ENCODE assay signal across 13 mouse cellular contexts in the genomic region with DNA sequence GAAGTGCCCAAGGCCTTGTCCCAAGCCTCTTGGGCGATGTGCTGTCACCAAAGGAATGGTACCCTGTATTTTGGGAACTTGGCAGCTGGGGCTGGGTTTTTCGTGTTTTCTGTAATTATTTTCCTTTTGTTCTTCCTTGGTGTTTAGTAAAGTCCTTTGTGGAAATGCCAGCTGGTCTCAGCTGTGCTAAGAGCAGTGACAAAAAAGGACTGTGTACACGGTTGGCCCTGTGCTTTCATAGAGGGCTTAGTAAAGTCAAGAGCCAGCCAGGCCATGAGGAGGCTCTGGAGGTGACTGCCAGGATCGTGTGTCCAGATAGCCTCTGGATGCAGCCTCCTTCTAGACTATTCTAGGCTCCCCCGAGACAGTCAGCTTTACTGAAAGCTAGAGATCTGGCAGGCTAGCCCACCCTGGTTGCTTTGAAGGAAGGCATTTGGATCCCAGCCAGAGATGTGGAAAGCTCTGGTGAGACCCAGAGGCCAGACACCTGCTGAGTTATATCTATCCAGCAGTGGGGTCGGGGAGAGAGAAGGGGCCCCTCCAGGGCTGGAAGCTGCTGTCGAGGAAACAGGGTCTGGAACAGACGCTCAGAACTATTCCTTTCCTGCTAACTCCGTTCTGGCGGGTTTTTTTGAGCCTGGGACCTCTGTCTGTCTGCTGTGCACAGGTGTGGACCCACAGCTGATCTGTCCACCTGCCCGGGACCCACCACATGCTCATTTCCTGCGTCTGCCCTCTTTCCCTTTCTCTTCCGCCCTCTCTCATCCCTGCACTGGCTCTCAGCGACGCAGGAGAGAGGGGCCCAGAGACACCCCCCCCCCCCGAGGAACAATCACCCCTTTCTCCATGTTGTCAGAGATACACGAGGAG. TPM values are rescaled to one million over a fixed set of nuclear protein-coding genes. Genes with fewer than 3 reads are reported as not detected.
DNase-seq lines count a peak whose midpoint lies in the region; ATAC-seq and TF ChIP-seq lines count a peak whose summit lies in the region.
"Had no signal": no experiment of that assay in that cellular context is flagged by ENCODE, and none has a peak within 500 bp of the region (broad histone marks: within the 10 kb centered on the region; RNA-seq: fewer than 3 reads in every experiment).

No protein-coding gene starts in this region.

- WGBS in kidney, postnatal 0 days = 29% methylated on average over 14 of the region's 17 CpGs
- 22% methylated on average over 14 of the region's 17 CpGs for WGBS in embryonic facial prominence, embryonic 14.5 days
- WGBS in hindbrain, embryonic 10.5 days = 27% methylated on average over 16 of the region's 17 CpGs
- 23% methylated on average over 15 of the region's 17 CpGs for WGBS in midbrain, embryonic 15.5 days

- H3K4me1 ChIP-seq in kidney, postnatal 0 days (replicated peaks; ENCODE audit: insufficient read depth, low read length) = peaks cover 21% of the 10 kb centered on the region
- peaks cover 39% of the 10 kb centered on the region for H3K4me1 ChIP-seq in embryonic facial prominence, embryonic 14.5 days (ENCODE audit: control insufficient read depth, insufficient read depth, low read length)
- H3K4me1 ChIP-seq in hindbrain, embryonic 10.5 days (replicated peaks) = peaks cover 54% of the 10 kb centered on the region
- H3K4me1 ChIP-seq in midbrain, embryonic 15.5 days = peaks cover 22% of the 10 kb centered on the region

- H3K9ac ChIP-seq in kidney, postnatal 0 days (ENCODE audit: low read depth, low read length) = no peak overlapping the region
- H3K9ac ChIP-seq in embryonic facial prominence, embryonic 14.5 days (ENCODE audit: low read depth, low read length) = no peak overlapping the region
- peak overlapping the region; percentile 20; the same call in 1 of the 2 replicates for H3K9ac ChIP-seq in midbrain, embryonic 15.5 days

- no peak overlapping the region for H3K4me3 ChIP-seq in kidney, postnatal 0 days (replicated peaks; ENCODE audit: low read depth, low read length)
- no peak overlapping the region for H3K4me3 ChIP-seq in embryonic facial prominence, embryonic 14.5 days (ENCODE audit: low read depth, low read length)
- peak overlapping the region; percentile 28 for H3K4me3 ChIP-seq in hindbrain, embryonic 10.5 days
- H3K4me3 ChIP-seq in midbrain, embryonic 15.5 days = no peak overlapping the region

- no peaks in the 10 kb centered on the region for H3K36me3 ChIP-seq in kidney, postnatal 0 days (ENCODE audit: insufficient read depth, low read length)
- H3K36me3 ChIP-seq in embryonic facial prominence, embryonic 14.5 days (ENCODE audit: control insufficient read depth, insufficient read depth, low read length) = no peaks in the 10 kb centered on the region
- H3K36me3 ChIP-seq in hindbrain, embryonic 10.5 days = no peaks in the 10 kb centered on the region
- H3K36me3 ChIP-seq in midbrain, embryonic 15.5 days (replicated peaks) = no peaks in the 10 kb centered on the region
- H3K36me3 ChIP-seq: G1E had no signal

- no peak overlapping the region for H3K27ac ChIP-seq in kidney, postnatal 0 days
- no peak overlapping the region; the same call in 1 of the 2 replicates for H3K27ac ChIP-seq in embryonic facial prominence, embryonic 14.5 days (replicated peaks; ENCODE audit: low read depth, low read length)
- H3K27ac ChIP-seq in hindbrain, embryonic 10.5 days = peak overlapping the region; percentile 46
- H3K27ac ChIP-seq in midbrain, embryonic 15.5 days = no peak overlapping the region

- 0 out of 2 replicates have a peak overlapping the region, but pooled peaks have one; percentile 1 for H3K4me2 ChIP-seq in kidney, postnatal 0 days (ENCODE audit: low read length)
- peak overlapping the region; percentile 26 for H3K4me2 ChIP-seq in embryonic facial prominence, embryonic 14.5 days (ENCODE audit: low read depth, low read length)
- peak overlapping the region; percentile 22 for H3K4me2 ChIP-seq in midbrain, embryonic 15.5 days
- H3K4me2 ChIP-seq: liver, embryonic 11.5 days had no signal

- ATAC-seq in kidney, postnatal 0 days (replicated peaks; ENCODE audit: low FRiP score, low read depth) = no peak
- ATAC-seq in embryonic facial prominence, embryonic 14.5 days (ENCODE audit: low read depth) = peak; percentile 68
- no peak for ATAC-seq in midbrain, embryonic 15.5 days (replicated peaks)

- H3K27me3 ChIP-seq in kidney, postnatal 0 days (ENCODE audit: insufficient read depth, low read length) = no peaks in the 10 kb centered on the region; the same call in 1 of the 2 replicates
- H3K27me3 ChIP-seq in embryonic facial prominence, embryonic 14.5 days (replicated peaks; ENCODE audit: control insufficient read depth, insufficient read depth, low read length) = peaks cover 3% of the 10 kb centered on the region; the same call in 1 of the 2 replicates
- peaks cover 70% of the 10 kb centered on the region for H3K27me3 ChIP-seq in hindbrain, embryonic 10.5 days (ENCODE audit: insufficient read depth, poor library complexity, severe bottlenecking)
- H3K27me3 ChIP-seq in midbrain, embryonic 15.5 days (replicated peaks) = peaks cover 13% of the 10 kb centered on the region; the same call in 1 of the 2 replicates

- no peaks in the 10 kb centered on the region for H3K9me3 ChIP-seq in kidney, postnatal 0 days (replicated peaks; ENCODE audit: low read length)
- no peaks in the 10 kb centered on the region for H3K9me3 ChIP-seq in embryonic facial prominence, embryonic 14.5 days (ENCODE audit: control insufficient read depth, low read length)
- no peaks in the 10 kb centered on the region for H3K9me3 ChIP-seq in hindbrain, embryonic 10.5 days
- H3K9me3 ChIP-seq in midbrain, embryonic 15.5 days = no peaks in the 10 kb centered on the region
- H3K9me3 ChIP-seq: G1E had no signal

- no peak for DNase-seq in kidney, postnatal 0 days (ENCODE audit: low spot score)
- no peak for DNase-seq in kidney, adult 8-10 months
- DNase-seq in embryonic facial prominence, embryonic 14.5 days (ENCODE audit: low spot score) = peak; percentile 87
- no peak for DNase-seq in hindbrain, embryonic 10.5 days (ENCODE audit: low spot score)
- no peak for DNase-seq in frontal cortex, postnatal 10 days (ENCODE audit: low spot score in 2 of 2)
- no peak for DNase-seq in kidney, adult 18-20 months
- DNase-seq: adrenal gland, postnatal 14 days; cerebellum, postnatal 14 days; gastrocnemius, postnatal 10 days; right cerebral cortex, postnatal 4 days had no signal

- TF ChIP-seq CTCF in kidney, postnatal 0 days (IDR thresholded peaks at IDR 0.05; ENCODE audit: low read depth) = no peak

RNA-seq across cellular contexts. Expression of a gene that starts 4.1 kb away (rescaled TPM):
- polyA plus RNA-seq in kidney, postnatal 0 days (2015; fragmentation: Nextera tagmentation; extraction: Ambion mirVana) = 5.6 and 6.1 TPM in 2 replicates
- polyA plus RNA-seq in embryonic facial prominence, embryonic 14.5 days (2014; fragmentation: Nextera tagmentation; extraction: Ambion mirVana) = 18.0 and 20.2 TPM in 2 replicates
- polyA plus RNA-seq in hindbrain, embryonic 10.5 days (2016; fragmentation: Nextera tagmentation; extraction: Ambion mirVana) = 5.8 and 8.0 TPM in 2 replicates
- polyA plus RNA-seq in midbrain, embryonic 15.5 days (2015; fragmentation: Nextera tagmentation; extraction: Ambion mirVana) = 7.2 and 8.7 TPM in 2 replicates
- polyA plus RNA-seq: G1E had no signal

RNA-seq across cellular contexts. Expression of a gene that starts 30.6 kb away (rescaled TPM):
- 0.87 and 1.1 TPM in 2 replicates for polyA plus RNA-seq in kidney, postnatal 0 days (2015; fragmentation: Nextera tagmentation; extraction: Ambion mirVana)
- polyA plus RNA-seq in embryonic facial prominence, embryonic 14.5 days (2014; fragmentation: Nextera tagmentation; extraction: Ambion mirVana) = 1.5 and 1.8 TPM in 2 replicates
- 3.7 and 3.8 TPM in 2 replicates for polyA plus RNA-seq in hindbrain, embryonic 10.5 days (2016; fragmentation: Nextera tagmentation; extraction: Ambion mirVana)
- 37.3 and 38.2 TPM in 2 replicates for polyA plus RNA-seq in midbrain, embryonic 15.5 days (2015; fragmentation: Nextera tagmentation; extraction: Ambion mirVana)

RNA-seq across cellular contexts. Expression of a gene that starts 37.6 kb away (rescaled TPM):
- polyA plus RNA-seq in kidney, postnatal 0 days (2015; fragmentation: Nextera tagmentation; extraction: Ambion mirVana) = 76.0 and 82.0 TPM in 2 replicates
- 74.5 and 91.6 TPM in 2 replicates for polyA plus RNA-seq in embryonic facial prominence, embryonic 14.5 days (2014; fragmentation: Nextera tagmentation; extraction: Ambion mirVana)
- 126 and 131 TPM in 2 replicates for polyA plus RNA-seq in hindbrain, embryonic 10.5 days (2016; fragmentation: Nextera tagmentation; extraction: Ambion mirVana)
- 78.2 and 88.8 TPM in 2 replicates for polyA plus RNA-seq in midbrain, embryonic 15.5 days (2015; fragmentation: Nextera tagmentation; extraction: Ambion mirVana)
